Mouse (Mus musculus) ES-Bruce4 (cell line): Measurements from ENCODE around the gene Paqr8.

Experiments
- CTCF ChIP-seq: IDR thresholded peaks from one replicate; pipeline ENCODE4 v1.8.1; 2011; ENCODE audit warnings: low read depth, low read length
- EP300 ChIP-seq: IDR thresholded peaks from 2 replicates; pipeline ENCODE4 v1.6.1; 2011; ENCODE audit warnings: low read depth, low read length; ENCODE audit not compliant: insufficient read depth
- POLR2A ChIP-seq: IDR thresholded peaks from one replicate; pipeline ENCODE4 v1.8.1; 2011; ENCODE audit warnings: low read length; ENCODE audit not compliant: insufficient read depth

DNA sequence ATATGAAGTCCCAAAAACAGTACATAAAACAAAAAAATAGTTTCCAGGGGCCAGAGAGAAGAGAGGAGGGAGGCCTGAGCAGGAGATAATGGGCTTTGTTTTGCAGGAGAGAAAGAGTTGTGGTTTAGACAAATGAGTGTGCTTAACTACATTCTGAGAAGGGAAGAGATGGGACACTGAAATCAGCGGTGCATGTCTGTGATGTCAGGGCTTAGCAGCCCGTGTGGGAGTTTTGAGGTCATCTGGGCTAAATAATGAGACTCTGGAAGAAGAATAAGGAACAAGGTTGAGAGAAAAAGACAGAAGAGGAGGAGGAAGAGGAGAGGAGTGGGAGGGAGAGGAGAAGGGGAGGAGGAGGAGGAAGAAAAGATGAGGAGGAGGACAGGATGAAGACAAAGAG, 21.7 kb downstream of the Paqr8 start:
- TF ChIP-seq CTCF, result no peak
- no peak for TF ChIP-seq POLR2A
- TF ChIP-seq EP300, result no peak
